Mouse (Mus musculus) olfactory bulb, adult 2 months (tissue): ENCODE data around the gene Gpr34. TPM values are rescaled to one million over a fixed set of nuclear protein-coding genes. Genes with fewer than 3 reads are reported as not detected.

Experiments used
- H3K27ac ChIP-seq: fragments of 200-500 bp; 2 replicates; pipeline ENCODE4 v1.5.1; 2012; ENCODE audit warnings: low read depth, low read length; ENCODE audit not compliant: insufficient read depth
- H3K4me1 ChIP-seq: fragments of 200-500 bp; 2 replicates; pipeline ENCODE4 v1.6.1; 2012; ENCODE audit warnings: low read length; ENCODE audit not compliant: control insufficient read depth, insufficient read depth
- H3K4me3 ChIP-seq: fragments of 200-500 bp; 2 replicates; pipeline ENCODE4 v1.5.1; 2012; ENCODE audit warnings: mild to moderate bottlenecking, low read depth, low read length, moderate library complexity; ENCODE audit not compliant: insufficient read depth
- CTCF ChIP-seq: fragments of 200-500 bp; IDR thresholded peaks from 2 replicates; pipeline ENCODE4 v1.5.1; 2012; ENCODE audit warnings: low read depth, mild to moderate bottlenecking, low read length, moderate library complexity; ENCODE audit not compliant: insufficient read depth
- POLR2A ChIP-seq: fragments of 200-500 bp; IDR thresholded peaks from 2 replicates; pipeline ENCODE4 v1.6.1; 2012; ENCODE audit warnings: mild to moderate bottlenecking, low read depth, low read length, moderate library complexity; ENCODE audit not compliant: insufficient read depth
- WGBS: fragments of 180-500 bp; shearing (Covaris S2); methylation state at CpG from one replicate; pipeline ENCODE4 v1.1.7; 2018; 5-methylcytosine and 5-hydroxymethylcytosine counted together
- polyA plus RNA-seq: library from polyadenylated mRNA; stranded (reverse); fragments of >200 nt; gene quantifications from 2 replicates; pipeline ENCODE4 v1.2.4, GENCODE M21; 2012; ENCODE audit warnings: low replicate concordance; ENCODE audit not compliant: missing spikeins, insufficient read depth, insufficient read length

The Gpr34 gene
- polyA plus RNA-seq: not detected in 2 replicates

GRCm38 (mm10) chrX:13631599-13632283 lies at the start of gene Gpr34:
Gene Gpr34, plus strand, starts transcription at chrX:13632089.
- no peak within 1 kb of the TSS for H3K27ac ChIP-seq
- 75% methylated on average over 5 of the region's 5 CpGs for WGBS
- H3K4me3 ChIP-seq: no peak within 1 kb of the TSS
- no peak for TF ChIP-seq CTCF
- no peak for TF ChIP-seq POLR2A
- H3K4me1 ChIP-seq: no peaks in the 10 kb centered on the region

GRCm38 (mm10) chrX:13599373-13599772 lies 32.5 kb upstream of the Gpr34 start:
- Histone ChIP-seq H3K4me3 (no peak overlapping the region), H3K4me1 (no peaks in the 10 kb centered on the region), H3K27ac (no peak overlapping the region)
- TF ChIP-seq POLR2A (no peak), CTCF (no peak)
- 65% methylated on average over 2 of the region's 2 CpGs for WGBS

- WGBS: 46% methylated on average over 1 of the region's 1 CpGs
Observed at GRCm38 (mm10) chrX:13599966-13600365, 31.9 kb upstream of the Gpr34 start.

GRCm38 (mm10) chrX:13606741-13607140 lies 25.1 kb upstream of the Gpr34 start:
- no peak overlapping the region for H3K4me3 ChIP-seq
- no peak overlapping the region for H3K27ac ChIP-seq
- TF ChIP-seq CTCF: no peak
- TF ChIP-seq POLR2A: no peak
- no peaks in the 10 kb centered on the region for H3K4me1 ChIP-seq
- WGBS: 54% methylated on average over 3 of the region's 3 CpGs

More at GRCm38 (mm10) chrX:13599966-13600365, 31.9 kb upstream of the Gpr34 start:
- no peak overlapping the region for H3K4me3 ChIP-seq
- no peaks in the 10 kb centered on the region for H3K4me1 ChIP-seq
- no peak overlapping the region for H3K27ac ChIP-seq
- no peak for TF ChIP-seq CTCF
- no peak for TF ChIP-seq POLR2A

GRCm38 (mm10) chrX:13607752-13608151 lies 24.1 kb upstream of the Gpr34 start:
- Histone ChIP-seq H3K4me1 (no peaks in the 10 kb centered on the region), H3K4me3 (no peak overlapping the region), H3K27ac (no peak overlapping the region)
- 50% methylated on average over 3 of the region's 3 CpGs for WGBS
- TF ChIP-seq CTCF (no peak), POLR2A (no peak)

- WGBS: 91% methylated on average over 5 of the region's 5 CpGs
- no peak overlapping the region for H3K4me3 ChIP-seq
- no peak for TF ChIP-seq CTCF
- TF ChIP-seq POLR2A: no peak
- no peak overlapping the region for H3K27ac ChIP-seq
- H3K4me1 ChIP-seq: no peaks in the 10 kb centered on the region
Observed at GRCm38 (mm10) chrX:13611114-13611513, 20.8 kb upstream of the Gpr34 start.

GRCm38 (mm10) chrX:13612115-13612514 lies 19.8 kb upstream of the Gpr34 start:
- TF ChIP-seq POLR2A (no peak), CTCF (no peak)
- 58% methylated on average over 2 of the region's 2 CpGs for WGBS

GRCm38 (mm10) chrX:13616726-13617125 lies 15.2 kb upstream of the Gpr34 start:
- TF ChIP-seq POLR2A (no peak), CTCF (no peak)
- Histone ChIP-seq H3K4me3 (no peak overlapping the region), H3K4me1 (no peaks in the 10 kb centered on the region), H3K27ac (no peak overlapping the region)
- WGBS: 45% methylated on average over 1 of the region's 1 CpGs

More at GRCm38 (mm10) chrX:13612115-13612514, 19.8 kb upstream of the Gpr34 start:
- Histone ChIP-seq H3K4me1 (no peaks in the 10 kb centered on the region), H3K27ac (no peak overlapping the region), H3K4me3 (no peak overlapping the region)

GRCm38 (mm10) chrX:13617294-13617693 lies 14.6 kb upstream of the Gpr34 start:
- Histone ChIP-seq H3K4me3 (no peak overlapping the region), H3K4me1 (no peaks in the 10 kb centered on the region), H3K27ac (no peak overlapping the region)
- no peak for TF ChIP-seq CTCF
- no peak for TF ChIP-seq POLR2A
- WGBS: 100% methylated on average over 1 of the region's 1 CpGs
